Mouse (Mus musculus) gastrocnemius, postnatal 25 days (tissue): ENCODE data around the gene Tsx. TPM values are rescaled to one million over a fixed set of nuclear protein-coding genes. Genes with fewer than 3 reads are reported as not detected.

Experiments
- total RNA-seq, 2 experiments: library from RNA; stranded (reverse); gene quantifications; 1 replicate in 1 of 2; 2 replicates in 1 of 2; pipeline ENCODE4 v1.2.3; 2021

Tsx gene
- total RNA-seq, 2 experiments from 2014 or later: not detected

Other genes with a start within 250 kb of the Tsx start
- not detected for gene Nap1l2, start 227.8 kb upstream of the Tsx start, total RNA-seq
- not detected for gene Cdx4, start 93.1 kb upstream of the Tsx start, total RNA-seq
- gene Chic1, start 58.0 kb upstream of the Tsx start, total RNA-seq: under 1 TPM; 0.21 to 0.46 TPM
- not detected for gene Gm26992, start 7.5 kb downstream of the Tsx start, total RNA-seq
- not detected for gene Zcchc13, start 216.1 kb downstream of the Tsx start, total RNA-seq